Mouse (Mus musculus) kidney, adult 11 months (tissue): ENCODE measurements at regions not wholly inside any gene's neighbourhood (a gene's known extent, or its start where the extent isn't known, plus 50 kb on each side); places are given as distances from the start of the nearest gene placed in this dataset.

Experiments used
- DNase-seq: peaks from one replicate; pipeline ENCODE4 v3.0.0; 2022

- DNase-seq: no peak
Measured at GRCm38 (mm10) chr15:97125836-97126822, 70.4 kb upstream of the Slc38a4 start.

- no peak for DNase-seq
Measured at GRCm38 (mm10) chr15:97122263-97122662, 66.5 kb upstream of the Slc38a4 start.

- no peak for DNase-seq
Measured at GRCm38 (mm10) chr15:97112452-97113200, 56.9 kb upstream of the Slc38a4 start.

GRCm38 (mm10) chr15:97111320-97112192 lies 55.8 kb upstream of the Slc38a4 start:
- DNase-seq: no peak

GRCm38 (mm10) chr15:97107779-97108178 lies 52.0 kb upstream of the Slc38a4 start:
- DNase-seq: no peak

GRCm38 (mm10) chr15:97106556-97106955 lies 50.8 kb upstream of the Slc38a4 start:
- no peak for DNase-seq
